Mouse (Mus musculus) erythroblast, embryonic 14.5 days (primary cell): ENCODE data around the gene Pank4.

Experiments
- GATA1 ChIP-seq: IDR thresholded peaks from 2 replicates; pipeline ENCODE4 v1.6.1; 2012; ENCODE audit warnings: low read length, inconsistent platforms, mixed read lengths
- TAL1 ChIP-seq: IDR thresholded peaks from 3 replicates; pipeline ENCODE4 v1.6.1; 2012; ENCODE audit warnings: low read length, inconsistent platforms, mixed read lengths

GRCm38 (mm10) chr4:155012788-155013187, 48.9 kb downstream of the Pank4 start:
- TF ChIP-seq TAL1, result no peak
- TF ChIP-seq GATA1, result no peak
